Mouse (Mus musculus): ENCODE data around the gene Gpx1. TPM values are rescaled to one million over a fixed set of nuclear protein-coding genes. Genes with fewer than 3 reads are reported as not detected.

The Gpx1 gene
- total RNA-seq, 1 experiment: 939 TPM

DNA sequence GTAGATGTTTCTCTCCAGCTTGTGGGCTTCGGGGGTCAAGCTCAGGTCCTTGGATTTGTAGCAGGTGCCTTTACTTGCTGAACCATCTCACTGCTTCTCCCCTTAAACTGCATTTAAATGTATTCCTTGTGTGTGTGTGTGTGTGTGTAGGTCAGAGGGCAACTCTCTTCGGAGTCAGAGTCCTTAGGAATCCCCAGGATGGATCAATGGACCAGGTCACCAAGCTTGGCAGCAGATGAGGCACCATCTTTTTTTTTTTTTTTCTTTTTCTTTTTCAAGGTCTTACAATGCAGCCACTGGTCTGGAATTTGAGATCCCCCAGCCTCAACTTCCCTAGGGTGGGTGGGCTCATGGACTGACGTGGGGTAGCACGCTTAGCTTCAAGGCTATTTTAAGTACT is 5.8 kb downstream of the Gpx1 start:
- H3K4me1 ChIP-seq (ENCODE audit: control insufficient read depth in 2 of 2, insufficient read depth in 2 of 2, low read length in 2 of 2, poor library complexity in 1 of 2): peaks cover 5 to 6% of the 10 kb centered on the region in 2 experiments
- in situ Hi-C loops (cut with MboI; ENCODE audit: low sequenced_read_pairs in 2 of 2, unreplicated experiment in 2 of 2): no loop called here
- H3K9ac ChIP-seq (ENCODE audit: insufficient read depth, low read depth, low read length, poor library complexity, severe bottlenecking): no peak overlapping the region
- TF ChIP-seq MAFK (IDR thresholded peaks at IDR 0.05; ENCODE audit: insufficient read depth, low read depth, low read length) (no peak), ZNF384 (IDR thresholded peaks at IDR 0.05; ENCODE audit: low read depth, low read length) (no peak), CHD2 (IDR thresholded peaks at IDR 0.05; ENCODE audit: low read depth, low read length) (no peak), ZC3H11A (IDR thresholded peaks at IDR 0.05; ENCODE audit: borderline replicate concordance, low read depth, low read length) (no peak), HCFC1 (IDR thresholded peaks at IDR 0.05; ENCODE audit: borderline replicate concordance, insufficient read depth, low read length) (no peak)
- H3K9me3 ChIP-seq (ENCODE audit: control insufficient read depth, insufficient read depth, low read depth, low read length): no peaks in the 10 kb centered on the region
- H3K27ac ChIP-seq (ENCODE audit: insufficient read depth, low read depth, low read length, poor library complexity, severe bottlenecking): no peak overlapping the region
- no peak overlapping the region for H3K4me3 ChIP-seq (ENCODE audit: insufficient read depth in 1 of 2, low read depth in 1 of 2, low read length in 2 of 2, poor library complexity in 1 of 2, severe bottlenecking in 1 of 2)
- peaks cover 8% of the 10 kb centered on the region; the same call in 1 of the 2 replicates for H3K36me3 ChIP-seq (ENCODE audit: control insufficient read depth, insufficient read depth, low read length, poor library complexity, severe bottlenecking)
- no peak for DNase-seq (ENCODE audit: low read depth, low spot score)

DNA sequence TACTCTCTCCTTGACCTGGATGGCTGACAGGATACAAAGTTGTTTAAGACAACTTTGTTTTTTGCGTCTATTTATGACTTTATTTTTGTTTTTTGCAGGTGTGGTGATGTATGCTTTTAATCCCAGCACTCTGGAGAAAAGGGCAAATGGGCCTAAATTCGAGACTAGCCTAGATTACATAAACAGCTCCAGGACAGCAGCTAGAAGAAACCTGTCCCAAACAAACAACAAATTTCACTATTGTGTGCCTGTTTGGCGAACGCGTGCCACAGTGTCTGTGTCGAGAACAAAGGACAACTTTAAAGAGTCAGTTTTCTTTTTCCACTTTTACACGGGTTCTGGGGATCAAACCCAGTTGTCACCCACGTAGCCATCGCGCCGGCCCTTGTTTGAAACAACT is 8.3 kb downstream of the Gpx1 start:
- H3K4me1 ChIP-seq (ENCODE audit: control insufficient read depth in 2 of 2, insufficient read depth in 2 of 2, low read length in 2 of 2, poor library complexity in 1 of 2): peaks cover 5% of the 10 kb centered on the region in 2 experiments
- in situ Hi-C loops (cut with MboI; ENCODE audit: low sequenced_read_pairs in 2 of 2, unreplicated experiment in 2 of 2): no loop called here
- peak overlapping the region; percentile 74 to 83 for H3K4me3 ChIP-seq (ENCODE audit: insufficient read depth in 1 of 2, low read depth in 1 of 2, low read length in 2 of 2, poor library complexity in 1 of 2, severe bottlenecking in 1 of 2)
- peak overlapping the region; percentile 84 for H3K9ac ChIP-seq (ENCODE audit: insufficient read depth, low read depth, low read length, poor library complexity, severe bottlenecking)
- H3K9me3 ChIP-seq (ENCODE audit: control insufficient read depth, insufficient read depth, low read depth, low read length): no peaks in the 10 kb centered on the region
- peak overlapping the region; percentile 28; the same call in 1 of the 2 replicates for H3K27ac ChIP-seq (ENCODE audit: insufficient read depth, low read depth, low read length, poor library complexity, severe bottlenecking)
- DNase-seq (ENCODE audit: low read depth, low spot score): no peak
- TF ChIP-seq HCFC1 (IDR thresholded peaks at IDR 0.05; ENCODE audit: borderline replicate concordance, insufficient read depth, low read length) (no peak), ZNF384 (IDR thresholded peaks at IDR 0.05; ENCODE audit: low read depth, low read length) (no peak), ZC3H11A (IDR thresholded peaks at IDR 0.05; ENCODE audit: borderline replicate concordance, low read depth, low read length) (no peak), MAFK (IDR thresholded peaks at IDR 0.05; ENCODE audit: insufficient read depth, low read depth, low read length) (no peak), CHD2 (IDR thresholded peaks at IDR 0.05; ENCODE audit: low read depth, low read length) (no peak)
- peaks cover 5% of the 10 kb centered on the region for H3K36me3 ChIP-seq (ENCODE audit: control insufficient read depth, insufficient read depth, low read length, poor library complexity, severe bottlenecking)

DNA sequence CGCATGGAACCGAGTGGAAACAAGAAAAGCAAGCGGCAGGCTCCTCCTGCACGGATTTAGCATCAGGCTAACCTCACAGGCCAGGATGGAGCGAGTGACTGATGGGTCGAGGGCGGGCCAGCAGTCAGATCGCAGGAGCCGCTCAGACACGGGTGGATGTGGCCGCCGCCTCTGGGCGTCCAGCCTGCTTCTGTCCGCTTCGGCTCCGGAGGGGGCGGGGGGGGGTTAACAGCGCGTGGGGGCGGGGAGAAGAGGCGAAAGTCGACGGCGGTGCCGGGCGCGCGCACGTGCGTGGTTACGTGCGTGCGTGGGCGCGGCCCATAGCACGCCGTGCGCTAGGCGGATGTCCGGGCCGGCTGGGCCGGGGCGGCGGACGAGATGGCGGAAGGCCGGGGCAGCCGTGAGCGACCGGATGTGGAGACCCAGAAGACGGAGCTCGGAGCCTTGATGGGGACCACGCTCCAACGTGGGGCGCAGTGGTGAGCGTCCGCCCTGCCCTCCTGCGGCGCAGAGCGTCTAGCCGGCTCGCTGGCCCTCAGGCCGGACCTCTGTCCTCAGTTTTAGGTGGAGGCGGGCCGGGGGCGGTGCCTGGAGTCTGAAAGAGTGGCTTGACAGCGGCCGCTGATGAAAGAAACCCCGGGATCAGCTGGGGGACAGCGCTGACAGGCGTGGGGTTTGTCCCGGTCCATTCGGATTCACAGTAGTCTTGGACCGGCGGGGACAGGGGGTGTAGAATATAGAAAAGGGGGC is 9.0 kb downstream of the Gpx1 start, which contains the start of gene Usp4:
TSS of gene Usp4 (plus strand) at position 314 of the 750 bp plus-strand sequence.
- H3K4me1 ChIP-seq (ENCODE audit: control insufficient read depth in 2 of 2, insufficient read depth in 2 of 2, low read length in 2 of 2, poor library complexity in 1 of 2): peaks cover 5% of the 10 kb centered on the region in 2 experiments

DNA sequence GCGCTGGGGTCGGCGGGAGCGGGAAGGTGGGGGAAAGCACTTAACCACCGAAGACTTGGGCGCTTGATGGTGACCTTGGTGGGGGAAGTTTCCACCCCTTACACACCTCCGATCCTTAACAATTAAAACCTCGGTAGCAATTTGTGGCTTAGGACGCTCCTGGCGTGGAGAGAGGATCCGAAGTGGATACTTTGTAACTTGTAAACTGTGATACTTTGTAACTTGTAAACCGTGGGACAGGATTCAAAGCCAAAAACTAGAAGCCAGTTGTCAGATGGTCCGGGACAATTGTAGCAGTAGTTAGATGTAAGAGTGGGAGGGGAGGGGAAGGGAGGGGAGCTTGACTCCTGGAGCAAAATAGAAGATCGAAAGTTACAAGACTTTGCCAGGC is 9.6 kb downstream of the Gpx1 start:
- no peak for DNase-seq (ENCODE audit: low read depth, low spot score)
- Histone ChIP-seq H3K4me3 (ENCODE audit: insufficient read depth in 1 of 2, low read depth in 1 of 2, low read length in 2 of 2, poor library complexity in 1 of 2, severe bottlenecking in 1 of 2) (peak overlapping the region; percentile 74 to 83), H3K27ac (ENCODE audit: insufficient read depth, low read depth, low read length, poor library complexity, severe bottlenecking) (no peak overlapping the region), H3K9me3 (ENCODE audit: control insufficient read depth, insufficient read depth, low read depth, low read length) (no peaks in the 10 kb centered on the region), H3K36me3 (ENCODE audit: control insufficient read depth, insufficient read depth, low read length, poor library complexity, severe bottlenecking) (peaks cover 12% of the 10 kb centered on the region), H3K9ac (ENCODE audit: insufficient read depth, low read depth, low read length, poor library complexity, severe bottlenecking) (peak overlapping the region; percentile 76), H3K4me1 (ENCODE audit: control insufficient read depth in 2 of 2, insufficient read depth in 2 of 2, low read length in 2 of 2, poor library complexity in 1 of 2) (peaks cover 5% of the 10 kb centered on the region in 2 experiments)
- in situ Hi-C loops (cut with MboI; ENCODE audit: low sequenced_read_pairs in 2 of 2, unreplicated experiment in 2 of 2): no loop called here
- TF ChIP-seq CHD2 (IDR thresholded peaks at IDR 0.05; ENCODE audit: low read depth, low read length) (no peak), MAFK (IDR thresholded peaks at IDR 0.05; ENCODE audit: insufficient read depth, low read depth, low read length) (no peak), ZNF384 (IDR thresholded peaks at IDR 0.05; ENCODE audit: low read depth, low read length) (no peak), HCFC1 (IDR thresholded peaks at IDR 0.05; ENCODE audit: borderline replicate concordance, insufficient read depth, low read length) (no peak), ZC3H11A (IDR thresholded peaks at IDR 0.05; ENCODE audit: borderline replicate concordance, low read depth, low read length) (no peak)

More for the DNA sequence above, 9.0 kb downstream of the Gpx1 start, which contains the start of gene Usp4:
- H3K36me3 ChIP-seq (ENCODE audit: control insufficient read depth, insufficient read depth, low read length, poor library complexity, severe bottlenecking): peaks cover 11% of the 10 kb centered on the region
- peak within 1 kb of the TSS; percentile 84 for H3K9ac ChIP-seq (ENCODE audit: insufficient read depth, low read depth, low read length, poor library complexity, severe bottlenecking)
- H3K27ac ChIP-seq (ENCODE audit: insufficient read depth, low read depth, low read length, poor library complexity, severe bottlenecking): peak within 1 kb of the TSS; percentile 28; the same call in 1 of the 2 replicates
- no peaks in the 10 kb centered on the region for H3K9me3 ChIP-seq (ENCODE audit: control insufficient read depth, insufficient read depth, low read depth, low read length)
- DNase-seq (ENCODE audit: low read depth, low spot score): no peak
- in situ Hi-C loops (cut with MboI; ENCODE audit: low sequenced_read_pairs in 2 of 2, unreplicated experiment in 2 of 2): no loop called here
- H3K4me3 ChIP-seq (ENCODE audit: insufficient read depth in 1 of 2, low read depth in 1 of 2, low read length in 2 of 2, poor library complexity in 1 of 2, severe bottlenecking in 1 of 2): peak within 1 kb of the TSS; percentile 74 to 83
- no peak for TF ChIP-seq ZC3H11A (IDR thresholded peaks at IDR 0.05; ENCODE audit: borderline replicate concordance, low read depth, low read length)
- TF ChIP-seq ZNF384 (IDR thresholded peaks at IDR 0.05; ENCODE audit: low read depth, low read length): no peak
- peak; percentile 53; the same call in 1 of the 2 replicates for TF ChIP-seq HCFC1 (IDR thresholded peaks at IDR 0.05; ENCODE audit: borderline replicate concordance, insufficient read depth, low read length)
- TF ChIP-seq CHD2 (IDR thresholded peaks at IDR 0.05; ENCODE audit: low read depth, low read length): no peak
- TF ChIP-seq MAFK (IDR thresholded peaks at IDR 0.05; ENCODE audit: insufficient read depth, low read depth, low read length): no peak

Data from ES-E14 (cell line).